Mouse (Mus musculus) spleen, embryonic (tissue): ENCODE data around the gene Eml5.

Experiments used
- CTCF ChIA-PET: fragments of 350-600 bp; sonication (Branson Sonifier 250); formaldehyde crosslinking; loops from one replicate; lab custom pipeline; 2022; lab: Charles Lee

Gene Eml5

GRCm38 (mm10) chr12:98900881-98901801 is at the start of gene Eml5:
TSS of gene Eml5 (minus strand) at chr12:98901484.
- CTCF ChIA-PET, result no interaction called here

GRCm38 (mm10) chr12:98932856-98933255 is 31.6 kb upstream of the Eml5 start:
- CTCF ChIA-PET, result no interaction called here

- CTCF ChIA-PET, result no interaction called here
Observed at GRCm38 (mm10) chr12:98932441-98932840, 31.2 kb upstream of the Eml5 start.

GRCm38 (mm10) chr12:98931174-98931573 is 29.9 kb upstream of the Eml5 start:
- CTCF ChIA-PET, result no interaction called here

GRCm38 (mm10) chr12:98920194-98920991 is 19.1 kb upstream of the Eml5 start, which contains the start of gene Ttc8:
TSS of gene Ttc8 (plus strand) at chr12:98920574.
- CTCF ChIA-PET, result no interaction called here

- CTCF ChIA-PET, result no interaction called here
Observed at GRCm38 (mm10) chr12:98910096-98910495, 8.8 kb upstream of the Eml5 start.

- CTCF ChIA-PET, result no interaction called here
Observed at GRCm38 (mm10) chr12:98905466-98905865, 4.2 kb upstream of the Eml5 start.

- CTCF ChIA-PET, result no interaction called here
Observed at GRCm38 (mm10) chr12:98900341-98900880, 873 bp downstream of the Eml5 start.

GRCm38 (mm10) chr12:98899676-98900075 is 1.6 kb downstream of the Eml5 start:
- CTCF ChIA-PET, result no interaction called here

GRCm38 (mm10) chr12:98896761-98897160 is 4.5 kb downstream of the Eml5 start:
- CTCF ChIA-PET, result no interaction called here

- CTCF ChIA-PET, result no interaction called here
Observed at GRCm38 (mm10) chr12:98884515-98884914, 16.8 kb downstream of the Eml5 start.

- CTCF ChIA-PET, result interaction anchor here (1.2 kb wide), 1 partner anchor 119 kb away, joined by 3 read pairs; no protein-coding TSS in a partner anchor
Observed at GRCm38 (mm10) chr12:98881796-98882195, 19.5 kb downstream of the Eml5 start.

GRCm38 (mm10) chr12:98878693-98879092 is 22.6 kb downstream of the Eml5 start:
- CTCF ChIA-PET, result no interaction called here

GRCm38 (mm10) chr12:98875216-98875615 is 26.1 kb downstream of the Eml5 start:
- CTCF ChIA-PET, result no interaction called here

- CTCF ChIA-PET, result no interaction called here
Observed at GRCm38 (mm10) chr12:98872836-98873235, 28.4 kb downstream of the Eml5 start.

- CTCF ChIA-PET, result no interaction called here
Observed at GRCm38 (mm10) chr12:98863436-98863835, 37.8 kb downstream of the Eml5 start.

- CTCF ChIA-PET, result no interaction called here
Observed at GRCm38 (mm10) chr12:98860316-98860715, 41.0 kb downstream of the Eml5 start.

- CTCF ChIA-PET, result interaction anchor here (0.5 to 0.7 kb wide), 2 partner anchors 44 to 1764 kb away, joined by 3 read pairs; no protein-coding TSS in a partner anchor
Observed at GRCm38 (mm10) chr12:98850767-98851166, 50.5 kb downstream of the Eml5 start.

- CTCF ChIA-PET, result no interaction called here
Observed at GRCm38 (mm10) chr12:98844774-98845173, 56.5 kb downstream of the Eml5 start.

GRCm38 (mm10) chr12:98840135-98840534 is 61.1 kb downstream of the Eml5 start:
- CTCF ChIA-PET, result no interaction called here

- CTCF ChIA-PET, result interaction anchor here (0.7 kb wide), 1 partner anchor 136 kb away, joined by 4 read pairs; no protein-coding TSS in a partner anchor
Observed at GRCm38 (mm10) chr12:98837940-98838339, 63.3 kb downstream of the Eml5 start.

GRCm38 (mm10) chr12:98835466-98835865 is 65.8 kb downstream of the Eml5 start:
- CTCF ChIA-PET, result no interaction called here
